Mouse (Mus musculus) small intestine, adult 2 months (tissue): ENCODE data around the gene Psrc1.

Experiments
- CTCF ChIP-seq: fragments of 200-500 bp; IDR thresholded peaks from 2 replicates; pipeline ENCODE4 v1.5.1; 2012; ENCODE audit warnings: low read depth, mild to moderate bottlenecking, control low read depth, inconsistent platforms, low read length, moderate library complexity, mixed read lengths; ENCODE audit not compliant: insufficient replicate concordance, insufficient read length; ENCODE audit errors: extremely low read depth
- POLR2A ChIP-seq: fragments of 200-500 bp; IDR thresholded peaks from 2 replicates; pipeline ENCODE4 v1.6.1; 2012; ENCODE audit warnings: low read depth, mild to moderate bottlenecking, control low read depth, inconsistent platforms, low read length, moderate library complexity

DNA sequence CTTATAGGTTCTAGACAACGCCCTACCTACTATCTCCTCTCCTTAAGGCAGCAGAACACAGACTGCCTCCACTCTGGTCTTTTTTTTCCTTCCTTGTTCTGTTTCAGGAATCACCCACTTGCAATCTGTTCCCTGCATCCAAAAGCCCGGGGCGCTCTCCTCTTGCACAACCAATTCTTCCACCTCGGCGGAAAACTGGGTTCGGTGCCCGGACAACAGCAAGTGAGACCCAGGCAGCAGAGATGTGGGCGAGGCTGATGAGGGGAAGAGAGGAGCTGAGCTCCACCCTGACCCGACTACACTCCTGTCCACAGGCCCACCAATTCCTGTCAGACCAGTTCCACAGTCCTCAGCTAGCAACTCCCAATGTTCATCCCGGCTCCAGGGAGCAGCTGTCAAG lies 2.5 kb downstream of the Psrc1 start:
- no peak for TF ChIP-seq CTCF
- TF ChIP-seq POLR2A, result no peak
